Mouse (Mus musculus) midbrain, embryonic 15.5 days (tissue): ENCODE measurements around the gene Ptpn4. TPM values are rescaled to one million over a fixed set of nuclear protein-coding genes. Genes with fewer than 3 reads are reported as not detected.

Experiments
- ATAC-seq: fragments of 200-750 bp; cut with Nextera tagmentation; replicated peaks from 2 replicates; pipeline ENCODE4 v1.8.0; 2017; ENCODE audit warnings: moderate TSS enrichment
- H3K27ac ChIP-seq: fragments of 300-500 bp; sonication (generic); 2 replicates; pipeline ENCODE4 v1.5.1; 2015; ENCODE audit warnings: mild to moderate bottlenecking, inconsistent platforms
- H3K27me3 ChIP-seq: fragments of 300-500 bp; sonication (generic); replicated peaks from 2 replicates; pipeline ENCODE4 v1.6.1; 2015; ENCODE audit warnings: inconsistent platforms
- H3K36me3 ChIP-seq: fragments of 300-500 bp; sonication (generic); replicated peaks from 2 replicates; pipeline ENCODE4 v1.6.1; 2015; ENCODE audit warnings: inconsistent platforms
- H3K4me1 ChIP-seq: fragments of 300-500 bp; sonication (generic); 2 replicates; pipeline ENCODE4 v1.6.1; 2015; ENCODE audit warnings: inconsistent platforms
- H3K4me2 ChIP-seq: fragments of 300-500 bp; sonication (generic); 2 replicates; pipeline ENCODE4 v1.6.1; 2015; ENCODE audit warnings: inconsistent platforms, mild to moderate bottlenecking, moderate library complexity
- H3K4me3 ChIP-seq: fragments of 300-500 bp; sonication (generic); 2 replicates; pipeline ENCODE4 v1.5.1; 2015; ENCODE audit warnings: mild to moderate bottlenecking, inconsistent platforms
- H3K9ac ChIP-seq: fragments of 300-500 bp; sonication (generic); 2 replicates; pipeline ENCODE4 v1.6.1; 2015; ENCODE audit warnings: mild to moderate bottlenecking, inconsistent platforms
- H3K9me3 ChIP-seq: fragments of 300-500 bp; sonication (generic); 2 replicates; pipeline ENCODE4 v1.6.1; 2016; ENCODE audit warnings: inconsistent platforms
- WGBS: fragments of 180-500 bp; shearing (Covaris S2); methylation state at CpG from one replicate; pipeline ENCODE4 v1.1.7; 2015; ENCODE audit warnings: mixed read lengths; 5-methylcytosine and 5-hydroxymethylcytosine counted together
- polyA plus RNA-seq: library from polyadenylated mRNA; unstranded; fragments of >200 nt; fragmentation: Nextera tagmentation; extraction: Ambion mirVana; gene quantifications from 2 replicates; pipeline ENCODE4 v1.2.1, GENCODE M21; 2015

The Ptpn4 gene
- polyA plus RNA-seq: 10.9 and 12.5 TPM in 2 replicates

DNA sequence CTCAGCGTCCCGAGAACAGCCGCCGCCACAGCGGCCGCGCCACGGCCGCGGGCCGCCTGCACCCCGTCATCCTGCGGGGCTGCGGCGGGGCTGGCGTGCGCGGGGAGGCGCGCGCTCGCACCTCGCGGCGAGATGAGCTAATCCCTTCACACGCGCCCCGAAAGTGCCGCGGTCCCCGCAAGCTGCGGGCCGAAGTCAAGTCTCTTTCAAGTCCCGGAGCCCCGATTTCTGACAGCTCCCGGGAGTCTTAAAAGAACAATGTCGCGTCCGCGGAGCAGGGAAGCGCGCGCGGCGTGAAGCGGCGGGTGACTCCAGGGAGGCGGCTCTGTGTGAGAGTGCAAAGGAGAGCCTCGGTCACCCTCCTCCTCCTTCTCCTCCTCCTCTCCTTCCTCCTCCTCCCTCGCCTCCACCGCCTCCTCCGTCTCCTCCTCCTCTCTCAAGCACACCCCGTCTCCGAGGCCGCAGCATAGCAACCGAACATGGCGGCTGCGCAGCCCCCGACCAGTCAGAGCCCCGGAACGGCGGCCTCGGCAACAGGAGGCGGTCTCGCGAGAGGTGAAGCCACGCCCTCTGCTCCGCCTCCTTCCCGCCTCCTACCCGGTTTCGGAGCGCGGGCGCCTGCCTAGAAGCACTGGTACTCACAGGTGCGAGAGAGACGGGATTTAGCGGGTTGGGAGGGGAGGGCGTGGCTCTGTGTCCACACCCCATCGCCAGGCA, at the start of gene Ptpn4:
Gene Ptpn4 (minus strand): TSS at position 579 of the 717 bp plus-strand sequence.
- Histone ChIP-seq H3K4me3 (peak within 1 kb of the TSS; percentile 91), H3K27ac (peak within 1 kb of the TSS; percentile 96), H3K36me3 (no peaks in the 10 kb centered on the region), H3K9me3 (no peaks in the 10 kb centered on the region), H3K27me3 (no peaks in the 10 kb centered on the region), H3K4me2 (peak within 1 kb of the TSS; percentile 68), H3K9ac (peak within 1 kb of the TSS; percentile 86), H3K4me1 (peaks cover 21% of the 10 kb centered on the region)
- peak; percentile 100 for ATAC-seq
- WGBS: under 1% methylated on average over 75 of the region's 79 CpGs

DNA sequence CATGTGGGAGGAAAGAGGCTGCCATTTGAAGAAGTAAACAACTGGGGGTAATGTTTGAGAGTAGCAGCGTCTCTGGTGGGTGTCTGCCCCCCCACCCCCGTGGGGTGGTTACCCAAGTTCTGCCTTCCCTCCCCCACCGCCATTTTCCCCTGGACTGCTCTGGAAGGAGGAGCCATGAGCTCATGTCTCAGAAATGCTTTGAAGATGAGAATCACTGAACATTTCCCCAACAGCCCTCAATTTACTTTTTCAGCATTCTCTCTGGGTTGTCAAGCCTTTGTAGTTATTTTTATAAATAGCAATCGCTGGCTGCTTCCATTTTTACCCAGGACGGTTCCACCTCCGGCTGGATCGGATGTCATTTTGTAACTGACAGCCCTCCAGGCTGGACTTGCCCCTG, 48.9 kb upstream of the Ptpn4 start:
- Histone ChIP-seq H3K27me3 (no peaks in the 10 kb centered on the region), H3K4me2 (no peak overlapping the region), H3K4me1 (no peaks in the 10 kb centered on the region), H3K9ac (no peak overlapping the region), H3K9me3 (no peaks in the 10 kb centered on the region), H3K27ac (no peak overlapping the region), H3K4me3 (no peak overlapping the region), H3K36me3 (no peaks in the 10 kb centered on the region)
- ATAC-seq: no peak
- WGBS: 69% methylated on average over 7 of the region's 7 CpGs

DNA sequence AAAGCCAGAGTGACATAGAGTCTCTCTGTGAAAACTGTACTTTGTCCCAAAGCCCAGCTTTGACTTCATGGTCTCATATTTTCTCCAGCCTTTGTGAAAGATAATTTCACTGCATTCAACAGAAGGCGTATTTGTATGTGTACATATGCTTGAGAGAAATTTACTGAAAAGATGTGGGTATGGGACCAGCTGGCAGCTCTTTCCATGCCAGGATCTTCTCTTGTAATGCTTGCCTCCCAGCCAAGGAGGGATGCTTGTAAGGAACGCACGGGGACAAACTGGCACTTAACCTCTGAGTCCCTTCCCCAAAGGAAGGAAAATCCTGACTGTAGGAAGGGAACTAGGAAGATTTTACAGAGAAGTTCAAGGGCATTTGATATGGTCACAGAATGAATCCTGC, 46.9 kb upstream of the Ptpn4 start:
- no peak overlapping the region for H3K4me3 ChIP-seq
- no peaks in the 10 kb centered on the region for H3K4me1 ChIP-seq
- no peaks in the 10 kb centered on the region for H3K27me3 ChIP-seq
- H3K36me3 ChIP-seq: no peaks in the 10 kb centered on the region
- 93% methylated on average over 3 of the region's 3 CpGs for WGBS
- H3K9me3 ChIP-seq: no peaks in the 10 kb centered on the region
- ATAC-seq: no peak
- H3K27ac ChIP-seq: no peak overlapping the region
- no peak overlapping the region for H3K9ac ChIP-seq
- no peak overlapping the region for H3K4me2 ChIP-seq

DNA sequence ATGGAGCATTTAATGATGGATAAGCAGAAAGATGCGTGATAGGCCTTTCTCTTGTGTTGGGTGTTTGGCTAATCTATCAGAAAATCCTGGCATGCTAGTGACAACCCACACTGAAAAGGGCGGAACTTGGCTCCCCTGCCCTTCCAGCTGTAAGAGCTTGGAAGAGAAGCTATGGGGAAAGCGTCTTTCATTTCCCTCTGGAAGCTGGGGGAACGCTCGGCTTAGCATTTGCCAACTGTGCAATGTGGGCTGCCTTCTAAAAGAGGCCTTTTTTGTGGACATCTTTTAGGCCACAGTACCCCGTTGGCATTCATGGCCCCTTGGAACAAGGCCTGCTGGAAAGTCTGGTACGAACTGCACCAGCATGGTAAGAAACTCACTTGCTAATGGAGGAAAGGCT, 41.5 kb upstream of the Ptpn4 start:
- 73% methylated on average over 7 of the region's 7 CpGs for WGBS
- Histone ChIP-seq H3K27me3 (no peaks in the 10 kb centered on the region), H3K36me3 (no peaks in the 10 kb centered on the region), H3K4me3 (no peak overlapping the region), H3K4me1 (no peaks in the 10 kb centered on the region), H3K9ac (no peak overlapping the region), H3K4me2 (no peak overlapping the region), H3K27ac (0 out of 2 replicates have a peak overlapping the region, but pooled peaks have one; percentile 40), H3K9me3 (no peaks in the 10 kb centered on the region)
- ATAC-seq: no peak

DNA sequence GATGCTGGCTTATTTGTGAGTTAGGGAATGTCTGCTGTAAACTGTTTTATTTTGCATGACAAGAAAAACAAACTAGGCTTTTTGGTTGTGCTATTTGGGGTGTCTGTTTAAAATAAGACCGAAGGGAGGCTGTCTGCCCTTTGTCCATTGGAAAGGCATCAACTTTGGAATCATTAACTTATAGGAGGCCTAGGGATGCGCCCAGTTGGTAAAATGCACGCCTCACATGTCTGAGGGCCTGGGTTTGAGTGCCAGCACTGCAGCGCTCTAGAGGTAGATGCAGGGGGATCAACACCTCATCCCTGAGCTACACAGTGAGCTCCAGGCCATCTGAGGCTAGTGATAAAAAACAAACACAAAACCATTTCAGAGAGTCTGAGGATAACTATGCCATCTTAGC, 40.1 kb upstream of the Ptpn4 start:
- 91% methylated on average over 4 of the region's 4 CpGs for WGBS
- Histone ChIP-seq H3K36me3 (no peaks in the 10 kb centered on the region), H3K27me3 (no peaks in the 10 kb centered on the region), H3K9ac (no peak overlapping the region), H3K4me2 (no peak overlapping the region), H3K4me3 (no peak overlapping the region), H3K4me1 (no peaks in the 10 kb centered on the region), H3K9me3 (no peaks in the 10 kb centered on the region), H3K27ac (no peak overlapping the region)
- no peak for ATAC-seq

DNA sequence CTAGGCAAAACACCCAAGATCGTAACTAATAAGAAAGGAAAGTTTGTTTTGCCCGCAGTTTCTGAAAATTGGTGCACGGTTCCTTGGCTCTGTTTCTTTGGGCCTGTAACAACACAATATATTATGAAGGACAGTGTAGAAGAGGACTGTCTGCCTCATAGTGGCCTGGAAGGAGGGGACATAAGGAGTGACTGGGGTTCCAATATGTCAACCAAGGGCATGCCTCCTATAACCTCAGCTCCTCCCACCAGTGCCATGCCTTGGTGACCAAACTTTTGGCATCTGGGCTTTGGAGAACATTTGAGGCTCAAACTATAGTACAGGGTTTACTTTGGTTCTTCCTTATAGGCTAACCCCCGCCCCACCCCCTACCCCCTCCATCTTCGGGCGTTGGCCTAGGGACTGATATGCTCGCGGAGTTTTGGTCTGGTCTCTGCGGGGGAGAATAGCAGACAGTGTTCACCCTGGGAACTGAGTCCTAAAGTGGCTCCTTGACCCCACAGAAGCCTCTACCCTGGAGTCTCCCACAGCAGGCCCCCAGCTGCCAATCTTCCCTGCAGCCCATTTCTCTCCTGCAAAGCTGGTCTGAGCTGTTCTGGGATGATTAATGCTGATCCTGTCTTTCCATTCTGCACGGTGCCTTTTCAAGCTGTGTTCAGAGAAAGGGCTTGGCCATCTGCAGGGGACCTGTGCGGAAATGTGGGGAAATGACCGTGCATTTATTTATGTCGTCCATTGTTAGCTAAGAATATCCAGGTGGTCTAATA, 31.2 kb upstream of the Ptpn4 start:
- 0 out of 2 replicates have a peak overlapping the region, but pooled peaks have one; percentile 10 for H3K4me2 ChIP-seq
- peak; percentile 48; the same call in 1 of the 2 replicates for ATAC-seq
- H3K9ac ChIP-seq: no peak overlapping the region

DNA sequence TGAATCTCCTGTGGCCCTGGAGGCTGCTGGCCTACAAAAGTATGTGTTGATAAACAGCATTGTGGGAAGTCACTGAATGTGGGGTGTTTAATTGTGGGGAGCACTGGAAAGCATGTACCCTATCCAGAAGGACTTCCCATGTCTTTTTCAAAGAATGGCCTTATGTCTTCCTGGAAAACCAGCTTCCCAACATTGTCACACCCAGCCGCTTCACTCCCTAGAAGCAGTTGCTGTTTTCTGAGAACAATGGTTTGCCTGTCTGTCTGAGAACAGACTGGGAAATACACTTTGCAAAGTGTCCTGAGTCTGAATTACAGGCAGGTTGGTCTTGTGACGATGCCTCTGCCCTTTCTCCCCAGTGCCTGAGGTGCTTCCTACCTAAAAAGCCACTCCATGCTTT, 29.9 kb upstream of the Ptpn4 start:
- Histone ChIP-seq H3K9ac (no peak overlapping the region), H3K27me3 (no peaks in the 10 kb centered on the region), H3K4me3 (no peak overlapping the region), H3K27ac (no peak overlapping the region), H3K4me2 (no peak overlapping the region), H3K4me1 (peaks cover 14% of the 10 kb centered on the region), H3K9me3 (no peaks in the 10 kb centered on the region), H3K36me3 (no peaks in the 10 kb centered on the region)
- ATAC-seq: no peak
- WGBS: 52% methylated on average over 2 of the region's 2 CpGs

More for the DNA sequence above, 31.2 kb upstream of the Ptpn4 start:
- Histone ChIP-seq H3K27me3 (no peaks in the 10 kb centered on the region), H3K27ac (no peak overlapping the region), H3K36me3 (no peaks in the 10 kb centered on the region), H3K9me3 (no peaks in the 10 kb centered on the region), H3K4me3 (no peak overlapping the region), H3K4me1 (peaks cover 14% of the 10 kb centered on the region)
- 42% methylated on average over 13 of the region's 13 CpGs for WGBS

DNA sequence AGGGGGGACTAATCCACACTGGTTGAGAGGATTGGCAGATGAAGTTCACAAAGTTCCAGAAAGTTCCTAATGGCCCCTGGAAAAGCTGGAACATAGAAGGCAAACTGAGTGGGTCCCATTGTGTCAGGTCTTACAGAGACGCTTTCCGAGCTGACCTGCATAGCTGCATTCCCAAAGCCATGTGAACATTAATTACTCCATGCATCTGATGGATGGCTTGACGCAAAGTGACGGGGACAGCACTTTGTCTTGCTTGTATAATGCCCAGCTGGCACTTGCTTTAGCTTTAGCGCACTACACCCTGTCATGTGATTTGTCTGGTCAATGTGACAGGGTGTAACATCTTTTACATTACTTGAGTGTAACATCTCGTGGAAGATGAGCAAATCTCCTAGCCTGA, 27.9 kb upstream of the Ptpn4 start:
- Histone ChIP-seq H3K9ac (no peak overlapping the region), H3K9me3 (no peaks in the 10 kb centered on the region), H3K4me2 (no peak overlapping the region), H3K27ac (no peak overlapping the region), H3K4me3 (no peak overlapping the region), H3K27me3 (no peaks in the 10 kb centered on the region), H3K36me3 (no peaks in the 10 kb centered on the region), H3K4me1 (peaks cover 14% of the 10 kb centered on the region)
- no peak for ATAC-seq
- 75% methylated on average over 6 of the region's 6 CpGs for WGBS

DNA sequence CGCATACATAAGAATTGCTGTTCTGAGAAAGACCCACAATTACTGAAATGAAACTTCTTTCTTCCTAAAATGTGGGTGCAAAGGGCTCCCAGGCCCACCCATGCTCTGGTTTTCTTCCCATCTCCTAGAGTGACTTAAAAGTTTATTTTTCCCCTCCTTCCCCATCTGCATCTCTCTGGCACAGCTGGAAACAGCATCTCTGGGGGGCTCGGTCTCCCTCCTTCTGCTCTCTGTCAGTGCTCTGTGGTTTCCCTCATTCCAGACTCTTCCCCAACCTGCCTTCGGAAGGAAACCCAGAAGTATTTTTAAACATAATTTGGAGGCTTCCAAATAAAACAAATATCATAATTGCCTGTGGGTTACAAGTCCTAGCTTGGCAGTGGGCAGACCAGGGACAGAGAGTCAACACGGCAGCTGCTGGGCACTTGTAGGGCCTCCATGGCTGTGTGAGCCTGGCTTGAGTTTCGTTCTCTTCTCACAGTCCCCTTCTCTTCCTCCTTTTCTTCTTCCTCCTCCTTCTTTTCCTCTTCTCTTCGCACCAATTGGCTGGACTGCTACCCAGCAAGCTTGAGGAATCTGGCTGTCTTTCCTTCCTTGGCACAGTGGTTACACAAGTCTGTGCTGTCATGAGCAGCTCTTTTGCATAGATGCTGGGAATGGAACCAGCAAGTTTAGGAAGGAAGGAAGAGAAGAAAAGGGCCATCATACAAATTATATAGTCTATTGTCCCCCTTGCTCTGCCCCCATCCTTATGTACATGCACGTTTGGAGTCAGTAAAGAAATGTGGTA, 26.3 kb upstream of the Ptpn4 start:
- WGBS: 81% methylated on average over 7 of the region's 7 CpGs
- Histone ChIP-seq H3K27me3 (no peaks in the 10 kb centered on the region), H3K9ac (no peak overlapping the region), H3K4me2 (no peak overlapping the region), H3K4me1 (peaks cover 4% of the 10 kb centered on the region), H3K9me3 (no peaks in the 10 kb centered on the region), H3K27ac (no peak overlapping the region), H3K36me3 (no peaks in the 10 kb centered on the region), H3K4me3 (no peak overlapping the region)
- ATAC-seq: no peak

DNA sequence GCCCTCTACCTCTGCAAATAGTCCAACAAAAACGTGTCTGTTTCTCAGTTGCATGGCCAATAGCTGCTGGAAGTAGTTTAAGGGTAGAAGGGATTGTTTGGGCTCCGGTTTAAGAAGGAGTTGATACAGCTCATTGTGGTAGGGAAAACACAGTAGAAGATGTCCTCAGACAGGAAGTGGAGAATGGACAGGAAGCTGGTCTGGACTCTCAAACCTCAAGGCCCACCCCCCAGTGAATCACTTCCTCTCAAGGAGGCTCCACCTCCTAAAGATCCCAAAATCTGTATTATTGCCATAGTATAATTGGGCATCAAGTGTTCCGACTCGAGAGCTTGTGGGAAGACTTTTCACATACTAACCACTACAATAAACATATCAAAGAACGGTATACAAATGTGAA, 22.2 kb upstream of the Ptpn4 start:
- no peak overlapping the region for H3K9ac ChIP-seq
- no peak overlapping the region for H3K4me2 ChIP-seq
- no peaks in the 10 kb centered on the region for H3K9me3 ChIP-seq
- H3K27me3 ChIP-seq: no peaks in the 10 kb centered on the region
- H3K4me1 ChIP-seq: no peaks in the 10 kb centered on the region
- no peak overlapping the region for H3K27ac ChIP-seq
- WGBS: 87% methylated on average over 5 of the region's 5 CpGs
- no peaks in the 10 kb centered on the region for H3K36me3 ChIP-seq
- no peak for ATAC-seq
- no peak overlapping the region for H3K4me3 ChIP-seq

DNA sequence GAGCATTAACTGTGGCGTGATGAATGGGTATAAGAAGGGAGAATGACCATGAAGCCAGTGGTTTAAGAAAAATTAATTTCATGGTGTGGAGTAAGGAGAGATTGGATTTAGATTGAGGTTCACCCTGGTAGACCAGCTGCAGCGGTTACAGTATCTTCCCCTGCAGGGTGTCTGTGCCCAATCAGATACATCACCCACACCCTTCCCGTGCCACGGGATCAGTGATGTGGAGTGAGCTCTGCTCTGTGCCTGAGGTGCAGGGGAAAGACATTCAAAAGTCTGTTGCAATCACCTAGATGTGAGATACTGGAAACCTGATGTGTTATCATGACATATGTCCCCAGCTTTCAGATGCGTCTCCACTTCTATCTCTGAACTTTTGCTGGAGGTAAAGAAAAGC, 15.6 kb upstream of the Ptpn4 start:
- H3K27ac ChIP-seq: no peak overlapping the region
- H3K9me3 ChIP-seq: no peaks in the 10 kb centered on the region
- WGBS: 87% methylated on average over 5 of the region's 5 CpGs
- no peaks in the 10 kb centered on the region for H3K36me3 ChIP-seq
- no peak overlapping the region for H3K9ac ChIP-seq
- no peaks in the 10 kb centered on the region for H3K4me1 ChIP-seq
- H3K27me3 ChIP-seq: no peaks in the 10 kb centered on the region
- no peak overlapping the region for H3K4me3 ChIP-seq
- no peak overlapping the region for H3K4me2 ChIP-seq
- no peak for ATAC-seq

DNA sequence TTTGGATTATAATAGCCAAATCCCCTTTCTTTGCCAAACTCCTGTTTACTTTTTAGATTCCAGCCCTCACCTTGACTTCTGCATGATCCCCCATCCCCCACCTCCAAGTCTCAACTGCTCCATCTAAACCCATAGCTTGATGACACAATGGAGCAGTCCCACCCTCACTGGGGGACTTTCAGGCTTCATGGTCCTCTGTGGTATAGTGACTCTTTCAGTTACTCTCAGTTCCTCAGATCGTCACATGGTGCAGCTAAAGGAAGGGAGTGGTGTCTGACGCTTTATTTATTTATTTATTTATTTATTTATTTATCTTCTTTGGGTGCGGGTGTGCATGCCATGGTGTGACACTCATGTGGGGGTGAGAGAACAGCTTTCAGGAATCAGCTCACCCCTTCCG, 14.9 kb upstream of the Ptpn4 start:
- H3K9ac ChIP-seq: no peak overlapping the region
- no peak overlapping the region for H3K4me3 ChIP-seq
- H3K36me3 ChIP-seq: no peaks in the 10 kb centered on the region
- H3K4me2 ChIP-seq: no peak overlapping the region
- WGBS: 91% methylated on average over 4 of the region's 4 CpGs
- H3K27me3 ChIP-seq: no peaks in the 10 kb centered on the region
- no peaks in the 10 kb centered on the region for H3K9me3 ChIP-seq
- no peak for ATAC-seq
- no peak overlapping the region for H3K27ac ChIP-seq
- H3K4me1 ChIP-seq: no peaks in the 10 kb centered on the region
